Mouse (Mus musculus) megakaryocyte progenitor cell, adult 5-6 weeks (primary cell): ENCODE results near the gene Rrp15. TPM values are rescaled to one million over a fixed set of nuclear protein-coding genes. Genes with fewer than 3 reads are reported as not detected.

Experiments used
- ATAC-seq: replicated peaks from 2 replicates; pipeline ENCODE4 v1.8.0; 2016; ENCODE audit warnings: mild to moderate bottlenecking, moderate TSS enrichment, inconsistent platforms; ENCODE audit not compliant: poor library complexity
- total RNA-seq, 2 experiments: library from RNA; stranded (forward) in 1 of 2; stranded (reverse) in 1 of 2; fragments of 157-497, 149-512 nt in 1 of 2; fragments of 200-1000 nt in 1 of 2; gene quantifications; 2 replicates each; pipeline versions ENCODE4 v1.2.3 to v1.2.4; 2015 to 2017

Rrp15 gene
- total RNA-seq (2015), result 57.6 and 66.0 TPM in 2 replicates
- 125 and 169 TPM in 2 replicates for total RNA-seq (2017)

- peak; percentile 97 for ATAC-seq
Observed at GRCm38 (mm10) chr1:186748724-186749653, at the start of gene Rrp15. Gene Rrp15, minus strand, starts transcription at chr1:186749358.

GRCm38 (mm10) chr1:186797991-186798390, 48.8 kb upstream of the Rrp15 start:
- ATAC-seq, result no peak

- peak; percentile 57 for ATAC-seq
Observed at GRCm38 (mm10) chr1:186785359-186785758, 36.2 kb upstream of the Rrp15 start.

- ATAC-seq, result no peak
Observed at GRCm38 (mm10) chr1:186780826-186781225, 31.7 kb upstream of the Rrp15 start.

- no peak for ATAC-seq
Observed at GRCm38 (mm10) chr1:186773124-186773523, 24.0 kb upstream of the Rrp15 start.

- ATAC-seq, result no peak
Observed at GRCm38 (mm10) chr1:186772547-186773077, 23.5 kb upstream of the Rrp15 start.

GRCm38 (mm10) chr1:186772005-186772404, 22.8 kb upstream of the Rrp15 start:
- ATAC-seq, result no peak

GRCm38 (mm10) chr1:186770659-186771058, 21.5 kb upstream of the Rrp15 start:
- no peak for ATAC-seq

GRCm38 (mm10) chr1:186768392-186768791, 19.2 kb upstream of the Rrp15 start:
- ATAC-seq, result no peak

GRCm38 (mm10) chr1:186763451-186763850, 14.3 kb upstream of the Rrp15 start:
- ATAC-seq, result peak; percentile 96

GRCm38 (mm10) chr1:186749675-186750283, 621 bp upstream of the Rrp15 start:
- peak; percentile 13; the same call in 1 of the 2 replicates for ATAC-seq

- ATAC-seq, result no peak
Observed at GRCm38 (mm10) chr1:186739828-186740227, 9.3 kb downstream of the Rrp15 start.

- ATAC-seq, result peak; percentile 88
Observed at GRCm38 (mm10) chr1:186735537-186735936, 13.6 kb downstream of the Rrp15 start.

GRCm38 (mm10) chr1:186733052-186733451, 16.1 kb downstream of the Rrp15 start:
- ATAC-seq, result no peak

- peak; percentile 81 for ATAC-seq
Observed at GRCm38 (mm10) chr1:186728778-186729177, 20.4 kb downstream of the Rrp15 start.

GRCm38 (mm10) chr1:186726117-186726516, 23.0 kb downstream of the Rrp15 start:
- ATAC-seq, result no peak

GRCm38 (mm10) chr1:186722299-186722698, 26.9 kb downstream of the Rrp15 start:
- no peak for ATAC-seq

- ATAC-seq, result peak; percentile 98
Observed at GRCm38 (mm10) chr1:186721846-186722245, 27.3 kb downstream of the Rrp15 start.

GRCm38 (mm10) chr1:186721166-186721565, 28.0 kb downstream of the Rrp15 start:
- ATAC-seq, result no peak

- peak; percentile 52 for ATAC-seq
Observed at GRCm38 (mm10) chr1:186719708-186720107, 29.4 kb downstream of the Rrp15 start.

GRCm38 (mm10) chr1:186718881-186719280, 30.3 kb downstream of the Rrp15 start:
- no peak for ATAC-seq
